Mouse (Mus musculus) heart, postnatal 14 days (tissue): ENCODE measurements around the gene Tas2r143. TPM values are rescaled to one million over a fixed set of nuclear protein-coding genes. Genes with fewer than 3 reads are reported as not detected.
A peak's percentile ranks its signal among the peaks of the same experiment; 100 is the strongest.

Experiments
- DNase-seq, 2 experiments: peaks; one replicate each; pipeline ENCODE4 v3.0.0; 2021 to 2022
- intact Hi-C: fragments of 180-260 bp; cut with DNase I; formaldehyde crosslinking; loops from one replicate; pipeline ENCODE4 v1.15.1; 2025
- total RNA-seq, 2 experiments: library from RNA; stranded (reverse); gene quantifications; 2 replicates each; pipeline ENCODE4 v1.2.3; 2021

Tas2r143 gene
- total RNA-seq, 2 experiments from 2014 or later = not detected

DNA sequence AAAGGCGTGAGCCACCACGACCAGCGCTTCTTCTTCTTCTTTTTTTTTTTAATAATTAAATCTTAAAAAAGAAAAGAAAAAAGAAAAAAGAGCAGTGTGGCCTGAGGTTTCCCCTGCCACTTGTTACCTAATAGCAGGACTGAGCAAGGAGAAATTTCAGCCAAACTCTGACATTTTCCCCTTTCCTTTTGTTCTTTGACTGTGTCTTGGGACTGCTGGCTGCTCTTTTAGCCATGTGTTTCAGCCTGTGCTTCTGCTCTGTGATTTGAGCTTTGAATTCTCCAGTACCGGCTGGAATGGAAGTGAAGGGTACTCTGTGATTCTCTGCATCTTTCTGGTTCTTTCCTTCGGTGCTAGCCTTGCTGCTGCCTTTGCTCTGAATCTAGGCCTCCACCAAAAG lies 16.7 kb upstream of the Tas2r143 start:
- intact Hi-C loops = loop anchor here (5.0 to 10.0 kb wide), 2 partner anchors 49 to 164 kb away; partner anchors contain the start of gene Olfr455

DNA sequence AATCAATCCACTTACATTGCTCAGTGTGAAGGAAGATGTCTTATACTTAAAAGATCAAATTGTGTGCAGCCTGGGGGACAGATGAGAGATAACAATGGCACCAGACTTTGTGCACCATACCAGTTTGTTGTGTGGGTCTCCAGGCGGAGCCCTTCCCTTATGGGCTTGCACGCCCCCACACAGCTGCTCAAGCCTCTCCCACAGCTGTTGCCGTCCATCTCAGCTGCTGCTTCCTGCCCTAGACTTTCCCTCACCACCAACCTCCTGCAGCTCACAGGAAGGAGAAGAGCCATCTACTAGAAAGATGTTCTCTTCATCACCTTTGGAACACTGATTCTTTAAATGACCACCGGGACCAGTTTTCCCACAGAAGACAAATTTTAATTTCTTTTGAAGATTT lies 14.4 kb upstream of the Tas2r143 start:
- no peak for DNase-seq
- intact Hi-C loops = loop anchor here (10.0 kb wide), 1 partner anchor 51 kb away; no protein-coding TSS in a partner anchor

More for the DNA sequence above, 16.7 kb upstream of the Tas2r143 start:
- DNase-seq = no peak

DNA sequence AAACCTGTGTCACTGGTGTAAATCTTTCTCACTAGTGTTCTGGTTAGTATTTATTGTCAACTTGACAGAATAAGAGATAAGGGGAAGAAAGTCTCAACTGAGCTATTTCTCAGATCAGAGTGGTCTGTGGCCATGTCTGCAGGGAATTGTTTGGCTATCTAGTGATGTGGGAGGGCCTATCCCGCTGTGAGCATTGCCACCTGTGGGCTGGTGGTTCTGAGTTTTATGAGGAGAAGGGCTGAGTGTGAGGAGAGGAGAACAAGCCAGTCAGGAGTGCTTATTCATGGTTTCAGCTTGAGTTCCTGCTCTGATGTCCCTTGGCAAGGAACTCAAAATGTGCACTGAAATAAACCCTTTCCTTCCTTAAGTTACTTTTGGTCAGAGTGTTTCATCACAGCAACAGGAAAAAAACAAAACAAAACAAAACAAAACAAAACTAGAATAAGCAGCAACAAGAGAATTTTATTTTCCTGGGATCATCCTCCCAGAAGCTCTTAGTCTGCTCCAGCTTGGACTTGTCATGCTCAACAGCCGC lies 8.2 kb upstream of the Tas2r143 start:
- DNase-seq = no peak
- intact Hi-C loops = no loop called here

GRCm38 (mm10) chr6:42395960-42396809 lies 3.9 kb upstream of the Tas2r143 start:
- intact Hi-C loops = no loop called here

GRCm38 (mm10) chr6:42397041-42397657 lies 2.9 kb upstream of the Tas2r143 start:
- intact Hi-C loops = no loop called here
- no peak for DNase-seq

More at GRCm38 (mm10) chr6:42395960-42396809, 3.9 kb upstream of the Tas2r143 start:
- DNase-seq = peak; percentile 90 to 92

DNA sequence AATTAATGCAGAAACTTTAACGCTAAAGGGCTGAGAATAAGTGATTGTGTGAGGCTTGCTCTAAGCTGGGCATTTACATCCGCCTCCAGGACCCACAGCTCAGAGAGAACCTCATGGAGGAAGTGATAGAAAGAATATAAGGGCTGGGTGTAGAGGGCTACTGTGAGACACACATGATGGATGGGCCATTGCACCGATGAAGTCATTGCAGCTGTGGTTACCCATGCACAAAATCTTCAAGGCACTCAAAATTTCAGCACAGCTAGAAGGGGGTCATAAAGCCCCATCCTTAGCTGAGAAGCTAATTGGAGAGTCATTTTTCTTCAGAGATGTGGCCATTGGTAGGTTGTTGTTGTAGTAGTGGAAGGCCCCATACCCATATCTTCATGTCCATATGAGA lies 1.8 kb upstream of the Tas2r143 start:
- no peak for DNase-seq
- intact Hi-C loops = no loop called here

DNA sequence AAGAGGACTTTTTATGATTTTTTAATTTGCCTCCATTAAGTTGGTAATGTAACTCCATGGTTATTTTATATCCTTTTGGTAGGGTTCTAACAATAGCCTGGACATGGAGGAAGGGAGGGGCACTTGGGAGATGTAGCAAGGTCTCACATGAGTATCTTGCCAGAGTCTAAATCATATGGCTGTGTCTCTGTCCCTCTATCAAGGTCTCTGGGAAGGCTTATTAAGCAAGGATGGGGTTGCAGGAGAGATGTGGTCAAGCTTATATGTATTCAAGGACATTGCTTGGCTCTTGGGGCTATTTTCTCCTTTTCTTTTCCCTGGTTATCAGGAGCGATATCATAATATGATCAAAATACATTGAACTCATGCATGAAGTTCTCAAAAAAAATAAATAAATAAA lies 1.0 kb upstream of the Tas2r143 start:
- intact Hi-C loops = no loop called here

GRCm38 (mm10) chr6:42405134-42405533 lies 5.1 kb downstream of the Tas2r143 start, which contains the start of gene Tas2r135:
Gene Tas2r135, plus strand, starts transcription at chr6:42405434.
- DNase-seq = no peak
- intact Hi-C loops = no loop called here

More for the DNA sequence above, 1.0 kb upstream of the Tas2r143 start:
- no peak for DNase-seq

- DNase-seq = no peak
- intact Hi-C loops = no loop called here
Observed at GRCm38 (mm10) chr6:42419443-42419842, 19.4 kb downstream of the Tas2r143 start.

- intact Hi-C loops = no loop called here
- DNase-seq = no peak
Observed at GRCm38 (mm10) chr6:42421439-42421838, 21.4 kb downstream of the Tas2r143 start.

DNA sequence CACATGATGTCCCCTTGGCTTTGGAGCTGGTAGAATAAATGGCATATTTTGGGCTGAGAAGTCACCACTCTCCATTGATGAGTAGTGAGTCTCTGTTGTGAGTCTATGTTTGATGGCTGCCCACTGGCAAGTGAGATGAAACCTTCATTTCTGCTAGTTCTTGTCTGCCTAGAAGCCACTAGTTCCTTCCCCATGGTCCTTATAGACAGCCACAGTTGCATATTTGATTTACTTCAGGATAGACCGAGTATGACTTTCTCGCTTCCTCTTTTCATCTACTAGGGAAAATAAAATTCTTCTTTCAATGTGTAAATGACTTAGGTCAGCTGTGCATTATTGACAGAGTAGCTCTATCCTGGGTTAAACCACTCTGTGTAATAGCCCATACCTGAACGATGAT lies 24.4 kb downstream of the Tas2r143 start:
- intact Hi-C loops = no loop called here
- no peak for DNase-seq

GRCm38 (mm10) chr6:42426337-42426736 lies 26.3 kb downstream of the Tas2r143 start:
- intact Hi-C loops = no loop called here
- DNase-seq = no peak

DNA sequence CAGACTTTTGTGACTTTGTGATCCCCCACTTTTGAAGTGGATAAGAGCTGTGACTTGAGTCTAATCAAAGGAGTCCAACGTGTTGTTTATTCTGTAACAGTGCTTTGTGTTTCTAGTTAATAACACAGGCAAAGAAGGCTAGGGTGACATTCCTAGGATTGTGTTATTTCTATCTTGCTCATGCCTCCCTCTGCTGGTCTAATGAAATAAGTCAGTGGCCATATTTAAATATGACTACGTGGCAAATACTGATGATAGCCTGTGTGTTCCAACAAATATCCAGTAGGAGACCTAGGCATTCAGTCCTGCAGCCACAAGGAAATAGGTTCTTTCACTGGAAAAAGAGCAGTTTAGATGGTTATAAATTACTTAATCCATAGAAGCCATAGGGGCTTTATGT lies 33.5 kb downstream of the Tas2r143 start:
- peak in 1 of 2 experiments; percentile 12 for DNase-seq
- intact Hi-C loops = loop anchor here (2.0 to 10.0 kb wide), 3 partner anchors 56 to 151 kb away; partner anchors contain the start of gene Zyx

- intact Hi-C loops = loop anchor here (5.0 to 10.0 kb wide), 2 partner anchors 57 to 150 kb away; no protein-coding TSS in a partner anchor
- DNase-seq = peak; percentile 4 to 12
Observed at GRCm38 (mm10) chr6:42434446-42434845, 34.4 kb downstream of the Tas2r143 start, which contains the start of gene Tas2r126. Gene Tas2r126, plus strand, starts transcription at chr6:42434535.

DNA sequence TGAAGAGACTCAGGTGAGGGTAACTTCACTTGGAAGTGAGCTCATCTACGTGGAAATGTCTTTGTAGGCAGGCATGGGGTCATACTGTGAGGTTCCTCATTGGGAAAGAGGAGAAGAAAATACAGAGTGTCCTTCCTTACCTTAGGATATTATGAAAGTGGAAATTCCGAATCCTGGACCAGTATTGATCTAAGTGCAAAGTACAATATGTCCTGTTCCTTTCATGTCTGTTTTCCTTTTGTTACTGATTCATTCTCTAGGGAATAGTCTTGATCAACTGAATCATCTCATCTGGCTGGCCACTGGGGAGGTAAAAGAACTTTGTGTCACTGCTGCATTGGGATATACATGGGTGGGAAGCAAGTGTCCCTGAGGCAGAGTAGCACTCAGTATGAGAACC lies 35.5 kb downstream of the Tas2r143 start:
- DNase-seq = no peak
- intact Hi-C loops = loop anchor here (10.0 kb wide), 1 partner anchor 149 kb away; no protein-coding TSS in a partner anchor

DNA sequence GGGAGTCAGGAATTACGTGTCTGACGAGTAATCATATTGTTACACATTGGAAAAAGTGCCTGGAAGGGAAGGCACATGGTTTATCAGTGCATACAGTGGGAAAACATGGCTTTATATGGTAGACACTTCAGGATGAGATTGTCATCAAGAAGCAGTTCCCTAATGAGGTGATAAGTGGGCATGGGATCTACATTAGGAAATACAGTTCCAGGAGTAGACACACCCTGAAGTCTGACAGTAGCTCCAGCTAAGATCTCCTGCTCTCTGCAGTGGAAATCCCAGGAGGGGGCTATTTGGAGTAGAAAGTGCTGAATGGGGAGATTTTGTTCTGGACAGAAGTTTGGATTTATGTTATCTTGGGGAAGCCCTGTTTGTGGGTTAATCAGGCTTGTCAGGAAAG lies 41.4 kb downstream of the Tas2r143 start:
- intact Hi-C loops = no loop called here
- DNase-seq = no peak

- DNase-seq = no peak
- intact Hi-C loops = no loop called here
Observed at GRCm38 (mm10) chr6:42444491-42444890, 44.5 kb downstream of the Tas2r143 start.

- intact Hi-C loops = no loop called here
- no peak for DNase-seq
Observed at GRCm38 (mm10) chr6:42447381-42447780, 47.3 kb downstream of the Tas2r143 start.
